Mouse (Mus musculus) layer of hippocampus, postnatal 25 days (tissue): Measurements from ENCODE around the gene Plekhg1. TPM values are rescaled to one million over a fixed set of nuclear protein-coding genes. Genes with fewer than 3 reads are reported as not detected.
A peak's percentile ranks its signal among the peaks of the same experiment; 100 is the strongest.

Experiments used
- DNase-seq, 2 experiments: peaks; one replicate each; pipeline ENCODE4 v3.0.0; 2022; ENCODE audit warnings: mixed read lengths in 2 of 2, low spot score in 1 of 2; ENCODE audit errors: extremely low spot score in 1 of 2
- total RNA-seq, 2 experiments: library from RNA; stranded (reverse); gene quantifications; 2 replicates each; pipeline ENCODE4 v1.2.3; 2021

Plekhg1 gene
- total RNA-seq, 2 experiments from 2014 or later: 19.1 to 20.1 TPM

DNA sequence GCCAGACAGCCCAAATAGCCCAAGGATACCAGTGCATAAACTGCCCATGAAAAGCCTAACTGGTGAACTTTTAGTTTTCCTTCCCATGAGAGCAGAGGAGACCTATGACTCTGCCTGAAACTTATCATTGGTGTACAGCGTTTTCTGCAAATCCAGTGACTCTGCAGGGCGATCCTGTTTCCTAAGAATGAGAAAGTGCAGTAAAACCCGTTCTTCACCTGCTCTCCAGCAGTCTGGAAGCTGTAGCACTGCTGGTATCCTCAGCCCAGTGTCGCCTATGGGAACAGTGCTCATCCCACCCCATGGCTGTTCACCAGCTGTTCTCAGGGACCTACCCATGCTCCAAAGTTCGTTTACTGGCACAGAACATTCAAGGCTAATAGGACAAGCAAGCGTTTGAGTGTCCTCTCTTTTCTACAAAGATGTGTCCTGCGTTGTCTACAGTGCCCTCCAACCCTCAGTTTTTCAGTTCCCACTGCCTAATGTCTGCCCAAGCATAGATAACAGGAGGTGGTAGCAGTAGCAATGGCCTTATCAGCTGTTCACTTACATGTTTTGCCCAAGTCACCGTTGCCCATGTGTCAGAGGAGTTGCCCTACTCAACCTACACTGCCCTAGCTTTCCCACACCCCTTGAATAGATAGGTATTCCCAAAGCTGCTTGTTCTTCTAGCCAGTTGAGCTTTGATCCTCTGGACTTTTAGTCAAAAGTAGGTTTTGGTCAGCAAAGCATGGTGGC, 253.4 kb downstream of the Plekhg1 start:
- DNase-seq: no peak

DNA sequence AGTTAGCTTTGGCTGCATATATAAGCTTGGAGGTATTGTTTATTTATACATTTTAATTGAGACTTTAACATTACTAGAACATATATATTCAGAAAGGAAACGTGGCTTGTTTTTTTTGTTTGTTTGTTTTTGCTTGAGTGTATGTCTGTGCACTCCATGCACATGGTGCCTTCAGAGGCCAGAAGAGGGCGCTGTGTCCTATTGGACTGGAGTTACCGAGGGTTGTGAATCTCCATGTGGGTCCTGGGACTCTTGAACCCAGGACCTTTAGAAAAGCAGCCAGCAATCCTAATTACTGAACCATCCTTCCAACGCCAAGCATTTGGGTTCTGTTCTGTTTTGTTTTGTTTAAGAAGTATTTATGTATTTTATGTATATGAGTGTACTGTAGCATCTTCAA, 255.1 kb downstream of the Plekhg1 start:
- DNase-seq: no peak

DNA sequence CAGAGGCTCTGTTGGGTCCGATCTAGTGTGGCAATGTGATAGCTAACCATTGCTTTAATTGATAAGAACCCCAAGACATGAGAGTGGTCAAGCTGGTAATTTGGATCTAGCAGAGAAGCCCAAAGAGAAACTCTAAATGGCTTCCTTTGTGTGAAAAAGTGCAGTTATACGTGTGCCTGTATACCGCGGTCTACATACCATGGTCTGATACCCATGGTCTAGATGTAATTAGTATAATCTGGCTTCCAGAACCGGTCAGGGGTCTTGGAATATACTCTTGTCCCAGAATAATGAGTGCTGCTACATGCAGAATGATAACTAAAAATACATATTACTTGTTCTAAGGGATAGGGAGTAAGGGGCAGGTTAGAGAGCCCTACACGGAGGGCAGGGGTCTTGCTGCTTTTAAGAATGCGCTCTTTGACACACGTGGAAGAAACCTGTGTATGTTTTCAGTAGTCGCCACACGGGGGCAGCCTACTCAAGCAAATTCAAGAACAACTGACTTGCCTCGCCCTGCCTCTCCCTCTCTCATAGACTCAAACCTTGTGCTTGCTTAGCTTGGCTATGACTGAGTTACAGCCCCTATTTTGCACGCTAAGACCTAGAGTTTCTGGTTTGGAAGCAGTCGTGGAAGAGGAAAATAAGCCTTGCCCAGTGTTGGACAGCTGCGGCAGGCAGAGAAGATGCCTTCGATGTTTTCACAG, 256.2 kb downstream of the Plekhg1 start:
- peak; percentile 33 to 68 for DNase-seq

DNA sequence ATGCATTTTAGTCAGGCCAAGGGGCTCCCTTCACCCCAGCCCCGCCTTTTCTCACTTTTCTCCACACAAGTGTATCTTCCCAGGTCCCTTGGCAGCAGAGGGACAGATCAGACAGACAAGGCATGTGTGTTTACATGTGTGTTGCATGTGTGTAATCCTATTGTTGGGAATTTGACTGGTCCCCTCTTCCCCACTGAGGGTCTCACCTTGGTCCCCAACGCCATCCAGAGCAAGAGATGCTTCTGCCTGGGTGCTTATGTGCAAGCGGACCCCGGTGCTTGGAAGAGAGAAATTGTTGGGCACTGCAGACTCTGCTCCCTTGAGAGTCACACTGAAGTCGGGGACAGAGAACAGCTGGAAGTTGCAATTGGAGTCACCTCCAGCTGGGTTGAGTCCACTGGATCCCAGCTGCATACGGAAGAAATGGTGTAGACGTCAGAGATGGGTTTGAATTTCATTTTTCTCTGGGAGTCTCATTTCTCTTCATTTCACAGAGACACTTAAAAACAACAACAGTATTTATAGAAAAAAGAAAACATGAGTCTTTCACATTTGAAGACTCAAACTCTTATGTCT, 257.8 kb downstream of the Plekhg1 start:
- DNase-seq: no peak

DNA sequence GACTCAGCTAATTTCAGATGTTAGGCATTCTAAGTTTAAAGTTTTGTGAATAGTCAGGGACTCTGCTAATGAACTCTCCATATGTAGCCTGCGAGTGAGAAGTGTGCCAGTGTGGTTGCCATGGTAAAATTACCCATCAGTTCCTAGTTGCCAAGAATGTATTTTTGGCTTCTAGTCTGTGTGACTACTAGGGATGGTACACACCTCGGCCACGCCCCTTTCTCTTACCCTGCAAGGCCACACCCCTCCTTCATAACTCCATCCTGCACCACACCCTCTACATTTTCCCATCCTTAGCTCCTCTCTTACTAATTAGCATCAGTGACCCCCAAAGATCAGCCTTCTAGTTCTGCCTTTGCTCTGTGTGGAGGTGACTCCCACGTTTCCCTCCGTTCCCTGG, 262.5 kb downstream of the Plekhg1 start:
- no peak for DNase-seq

DNA sequence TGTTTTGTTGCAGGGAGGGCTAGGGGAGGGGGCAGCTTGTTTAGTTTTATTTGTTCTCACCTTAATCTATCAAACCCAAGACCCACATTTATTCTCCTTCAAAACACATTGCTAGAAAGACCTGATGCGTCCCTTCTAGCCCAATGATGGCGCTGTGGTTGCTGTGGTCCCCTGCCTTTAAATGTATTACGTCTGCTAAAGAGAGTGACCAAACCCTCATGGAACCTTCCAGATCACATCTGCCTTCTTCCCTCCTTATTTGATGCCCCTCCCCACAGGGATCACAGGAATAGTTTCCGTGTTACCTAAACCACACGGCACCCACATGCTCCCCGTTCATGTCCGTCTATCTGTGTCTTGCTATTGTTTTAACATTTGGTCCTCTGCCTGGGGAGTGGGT, 265.0 kb downstream of the Plekhg1 start:
- DNase-seq: no peak

DNA sequence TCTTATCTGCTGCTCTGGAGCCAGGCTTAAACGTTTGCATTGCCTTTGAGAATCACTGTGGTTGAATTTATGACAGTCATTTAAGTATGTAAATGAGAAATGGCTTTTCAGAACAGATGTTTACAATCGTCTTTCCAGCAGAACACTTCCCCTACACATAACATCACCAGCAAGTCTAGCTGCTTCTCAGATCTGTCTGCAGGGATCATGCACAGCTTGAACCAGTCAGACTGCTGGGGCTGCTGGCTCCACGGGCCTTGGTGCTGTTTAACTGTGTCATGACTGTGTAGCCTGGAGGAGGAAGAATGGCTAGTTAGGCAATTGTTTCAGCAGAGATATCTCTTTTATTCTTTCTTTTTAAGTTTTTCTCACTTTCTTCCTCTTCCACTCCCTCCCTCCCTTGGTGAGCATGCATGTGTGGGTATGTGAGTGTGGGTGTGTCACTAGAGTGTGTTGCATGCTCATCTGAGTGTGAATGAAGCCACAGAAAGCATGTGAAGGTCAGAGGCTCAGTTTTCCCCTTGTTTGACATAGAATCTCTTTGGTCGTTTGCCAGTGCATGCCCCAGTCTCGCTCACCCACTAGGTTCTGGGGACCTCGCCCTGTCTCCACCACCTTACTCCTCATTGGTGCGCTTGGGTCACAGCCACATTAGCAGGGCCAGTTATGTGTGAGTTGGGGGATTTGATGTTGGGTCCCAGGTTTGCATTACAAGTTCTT, 266.3 kb downstream of the Plekhg1 start:
- no peak for DNase-seq

Other genes starting within 250 kb of the Plekhg1 start
- 1 to 10 TPM; 7.7 to 9.5 TPM for gene Iyd, start 200.1 kb upstream of the Plekhg1 start, total RNA-seq
- 1 to 10 TPM; 8.4 to 9.2 TPM for gene Mthfd1l, start 232.8 kb downstream of the Plekhg1 start, total RNA-seq